Mouse (Mus musculus) lung, adult 2 months (tissue): ENCODE data around the gene Gm15737.

ENCODE experiments used
- CTCF ChIP-seq: fragments of 200-500 bp; IDR thresholded peaks from 2 replicates; pipeline ENCODE4 v1.5.1; 2011; ENCODE audit warnings: mild to moderate bottlenecking, low read length, control low read depth; ENCODE audit not compliant: insufficient read depth
- POLR2A ChIP-seq: fragments of 200-500 bp; IDR thresholded peaks from 2 replicates; pipeline ENCODE4 v1.6.1; 2011; ENCODE audit warnings: low read depth, mild to moderate bottlenecking, control low read depth, low read length, borderline replicate concordance; ENCODE audit errors: extremely low read depth

DNA sequence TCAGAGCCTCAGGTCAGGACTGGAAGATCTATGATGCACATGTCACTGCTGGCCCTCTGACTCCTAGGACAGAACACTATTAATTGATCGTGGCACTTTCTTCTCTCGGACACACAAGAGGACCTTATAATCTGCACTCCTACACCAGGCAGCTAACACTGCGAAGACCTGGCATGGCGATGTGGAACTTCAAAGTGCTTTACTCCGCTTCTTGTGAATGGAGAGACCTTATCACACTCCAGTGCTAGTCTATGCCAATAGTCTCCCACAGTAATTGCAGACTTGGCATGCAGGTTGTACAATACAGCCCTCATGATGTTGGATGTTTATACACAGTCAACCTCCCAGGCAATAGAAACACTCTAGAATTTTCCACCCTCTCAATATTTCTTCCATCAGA is 9.6 kb downstream of the Gm15737 start:
- TF ChIP-seq POLR2A (no peak), CTCF (no peak)
